Mouse (Mus musculus) E14TG2a.4 (cell line): ENCODE measurements at regions not wholly inside any gene's neighbourhood (a gene's known extent, or its start where the extent isn't known, plus 50 kb on each side); places are given as distances from the start of the nearest gene placed in this dataset.

Experiments used
- CTCF ChIP-seq: conservative IDR thresholded peaks from 2 replicates; pipeline ENCODE4 v1.5.1; 2014; ENCODE audit warnings: low read length
- NANOG ChIP-seq: IDR thresholded peaks from 2 replicates; pipeline ENCODE4 v1.6.1; 2014; ENCODE audit warnings: borderline replicate concordance, low read length, mixed read lengths

- TF ChIP-seq CTCF (no peak), NANOG (no peak)
Observed at GRCm38 (mm10) chr16:7931676-7932075, 493.3 kb downstream of the Tmem114 start.
